Mouse (Mus musculus): ENCODE measurements around the gene Olfr453. TPM values are rescaled to one million over a fixed set of nuclear protein-coding genes. Genes with fewer than 3 reads are reported as not detected.

The Olfr453 gene
- total RNA-seq (2022): not detected

DNA sequence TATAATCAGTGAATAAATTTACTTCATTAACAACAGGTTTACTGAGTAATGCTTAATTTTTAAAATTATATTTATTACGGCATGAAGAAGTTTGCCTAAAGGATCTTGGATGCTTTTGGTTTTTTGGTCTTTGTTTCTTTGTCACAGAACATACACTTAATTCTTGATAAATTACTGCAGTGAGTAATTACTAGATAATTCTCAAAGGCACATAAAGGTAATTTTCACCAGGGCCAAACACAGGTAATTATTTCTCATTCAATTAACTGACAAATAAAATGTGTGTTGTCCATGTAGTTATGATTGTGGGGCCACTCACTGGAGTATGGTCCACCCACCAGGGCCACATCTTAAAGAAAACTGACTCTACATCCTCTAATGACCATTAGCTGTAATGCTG is at the start of gene Olfr453:
Gene Olfr453 (plus strand): TSS at position 301 of the 400 bp plus-strand sequence.
- no peak for DNase-seq (ENCODE audit: low spot score in 2 of 2)

DNA sequence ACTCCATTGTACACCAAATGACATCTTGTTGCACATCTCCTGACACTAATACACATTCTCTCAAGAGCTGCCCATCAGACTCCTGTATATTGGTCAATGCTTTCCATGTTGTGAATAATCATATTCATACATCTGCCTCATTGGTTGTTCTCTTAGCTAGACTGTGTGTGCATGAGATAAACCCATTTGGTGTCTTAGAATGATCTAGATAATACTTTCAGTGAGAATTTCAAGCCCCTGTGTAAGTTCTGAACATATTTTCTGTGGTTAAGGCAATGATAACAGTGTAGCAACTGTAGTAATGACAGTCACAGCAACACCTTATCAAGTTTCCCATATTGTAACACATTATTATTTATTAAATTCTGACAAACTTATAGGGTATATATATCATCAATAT is 49.4 kb upstream of the Olfr453 start:
- DNase-seq (ENCODE audit: low spot score in 2 of 2): no peak

DNA sequence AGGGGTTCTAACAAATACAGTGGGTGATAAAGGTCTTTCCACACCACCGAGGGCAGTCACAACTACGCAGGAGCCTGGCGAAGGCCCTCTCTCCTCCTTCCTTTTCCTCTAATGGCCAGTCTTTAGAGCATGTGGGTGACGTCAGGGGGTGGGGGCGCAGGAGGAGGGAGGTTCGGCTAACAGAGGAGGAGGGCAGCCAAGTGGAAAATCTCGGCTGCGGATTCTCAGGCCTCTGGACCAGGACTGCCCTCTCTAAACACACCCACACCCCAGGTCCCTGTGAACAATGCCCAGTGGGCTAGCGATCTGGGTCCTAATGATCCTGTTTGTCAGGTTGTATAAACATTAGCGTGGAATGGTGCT is 47.0 kb upstream of the Olfr453 start:
- peak; percentile 55 to 72 for DNase-seq (ENCODE audit: low spot score in 2 of 2)

DNA sequence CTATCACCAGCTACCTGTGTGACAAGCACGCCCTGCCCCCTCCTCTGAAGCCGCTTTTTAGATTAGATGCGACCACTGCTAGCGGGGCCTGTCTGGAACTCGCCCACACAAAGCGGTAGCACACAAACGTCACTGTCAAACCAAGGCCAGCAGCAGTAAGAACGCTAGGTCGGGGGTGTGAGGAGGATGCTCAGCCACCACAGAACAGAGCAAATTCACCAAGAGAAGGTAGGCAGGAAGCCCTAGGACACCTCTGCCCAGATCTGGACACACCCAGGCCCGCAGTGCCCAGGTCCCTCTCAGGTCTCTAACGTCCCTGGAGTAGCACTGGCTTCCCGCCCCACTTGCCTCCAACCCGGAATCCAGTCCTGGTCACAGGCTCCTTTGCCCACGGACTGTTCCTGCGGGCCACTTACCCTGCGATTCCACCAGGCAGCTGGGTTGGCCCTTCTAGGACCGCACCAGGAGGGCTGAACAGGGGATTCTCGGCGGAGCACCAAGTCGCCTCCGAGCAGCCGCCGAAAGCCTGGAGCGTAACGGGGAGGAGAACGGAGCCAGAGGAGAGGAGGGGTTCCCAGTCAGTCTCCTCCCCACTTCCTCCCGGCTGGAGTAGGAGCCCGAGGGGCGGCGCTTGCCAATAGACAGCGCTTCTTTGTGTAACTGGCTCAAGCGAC is 46.5 kb upstream of the Olfr453 start:
- DNase-seq (ENCODE audit: low spot score in 2 of 2): peak; percentile 50 to 67

DNA sequence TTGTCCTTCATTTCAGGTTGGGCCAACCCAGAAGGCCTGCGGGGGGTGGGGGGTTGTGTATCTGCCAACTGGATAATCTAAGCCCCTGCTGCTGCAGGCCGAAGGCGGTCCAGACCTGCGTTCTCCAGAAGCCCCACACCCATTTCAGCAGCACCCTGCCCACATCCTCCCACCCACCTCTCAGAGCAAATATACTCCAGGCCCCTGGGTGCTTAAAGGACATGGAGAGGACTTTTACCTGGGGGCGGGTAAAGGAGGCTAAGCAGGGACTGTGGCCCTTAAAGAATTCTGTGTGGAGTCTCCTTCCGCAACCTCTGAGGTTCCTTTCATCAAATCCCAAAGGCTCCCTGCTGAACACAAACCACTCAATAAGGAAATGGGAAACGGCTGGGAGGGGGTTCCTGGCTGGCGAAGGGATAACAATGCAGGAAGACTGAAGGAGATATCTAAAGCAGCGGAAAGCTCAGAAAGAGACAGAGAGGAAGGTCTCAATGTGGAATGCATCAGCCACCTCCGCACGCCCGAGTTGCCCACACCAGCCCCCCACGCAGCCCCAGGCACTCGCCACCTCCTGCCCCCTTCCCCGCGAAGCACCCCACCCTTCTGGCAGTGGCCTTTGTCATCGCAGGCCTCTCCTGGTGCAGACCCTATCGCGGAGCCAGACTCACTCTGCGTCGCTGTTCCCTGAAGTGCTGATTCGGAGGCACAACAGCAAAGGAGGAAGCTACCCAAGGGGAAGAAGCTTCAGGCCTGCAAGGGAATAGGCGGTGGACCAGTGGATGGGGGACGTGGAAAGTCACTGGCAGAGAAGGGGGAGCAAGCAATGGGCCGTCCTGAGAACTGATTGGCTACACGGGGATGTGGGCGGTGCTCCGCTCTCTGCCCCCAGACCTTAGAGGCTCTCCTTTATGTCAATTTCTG is 29.6 kb upstream of the Olfr453 start, which contains the start of gene Tcaf1:
Gene Tcaf1 (minus strand): TSS at position 798 of the 921 bp plus-strand sequence.
- peak; percentile 48 to 67 for DNase-seq (ENCODE audit: low spot score in 2 of 2)

DNA sequence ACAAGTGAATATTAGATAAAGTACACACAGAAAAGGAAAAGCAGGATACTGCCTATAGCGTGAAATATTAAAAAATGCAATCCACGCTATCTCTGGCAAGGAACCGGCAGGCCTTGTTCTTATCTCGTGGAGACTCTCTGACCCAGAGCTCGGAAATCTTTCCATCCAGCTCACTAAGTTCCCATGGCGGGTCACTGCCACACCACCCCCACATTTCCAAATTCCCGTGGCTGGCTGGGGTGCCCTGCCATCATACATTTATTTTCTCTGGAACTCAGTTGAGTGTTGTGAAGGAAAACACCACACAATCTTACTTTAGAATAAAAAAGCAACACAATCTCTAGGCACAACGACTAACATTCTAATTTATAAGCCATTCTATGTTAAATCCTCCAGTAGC is 24.5 kb upstream of the Olfr453 start:
- DNase-seq (ENCODE audit: low spot score in 2 of 2): no peak

DNA sequence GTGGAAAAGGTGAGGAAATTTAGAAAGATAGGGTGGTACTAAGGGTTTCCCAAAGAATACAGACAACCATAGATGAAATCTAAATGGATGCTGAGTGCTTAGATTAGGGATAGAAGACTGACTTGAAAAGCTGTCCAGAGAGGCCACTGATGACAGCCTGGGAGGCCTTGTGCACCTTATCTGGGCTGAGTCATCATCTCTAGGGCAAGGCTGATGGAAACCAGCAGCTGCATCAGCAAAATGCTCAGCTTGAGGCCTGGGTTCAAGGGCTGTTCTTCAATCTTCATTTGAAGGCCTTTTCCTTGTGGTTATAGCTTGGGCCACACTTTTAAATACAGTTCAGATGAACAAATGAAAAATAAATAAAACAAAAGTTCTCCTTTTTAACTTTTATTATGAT is 21.2 kb upstream of the Olfr453 start:
- no peak for DNase-seq (ENCODE audit: low spot score in 2 of 2)

DNA sequence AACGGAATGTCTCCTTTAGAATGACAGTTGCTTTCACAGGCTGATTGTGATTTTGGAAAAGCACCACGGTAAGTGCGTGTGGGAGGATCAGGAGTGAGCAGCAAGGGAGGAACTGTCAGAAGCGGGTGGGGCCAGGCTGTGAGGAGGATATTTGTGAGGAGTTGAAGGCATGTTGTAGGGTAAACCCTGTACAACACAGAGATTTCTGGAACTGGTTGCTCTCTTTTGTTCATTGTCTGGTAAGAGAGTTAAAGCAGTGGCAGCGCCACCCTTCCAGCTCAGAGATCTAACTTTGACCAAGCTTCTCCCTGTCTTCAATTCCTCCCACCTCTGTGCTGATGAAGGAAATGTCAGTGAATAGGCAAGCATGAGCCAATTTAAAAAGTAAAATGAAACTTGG is 3.1 kb downstream of the Olfr453 start:
- DNase-seq (ENCODE audit: low spot score in 2 of 2): no peak

DNA sequence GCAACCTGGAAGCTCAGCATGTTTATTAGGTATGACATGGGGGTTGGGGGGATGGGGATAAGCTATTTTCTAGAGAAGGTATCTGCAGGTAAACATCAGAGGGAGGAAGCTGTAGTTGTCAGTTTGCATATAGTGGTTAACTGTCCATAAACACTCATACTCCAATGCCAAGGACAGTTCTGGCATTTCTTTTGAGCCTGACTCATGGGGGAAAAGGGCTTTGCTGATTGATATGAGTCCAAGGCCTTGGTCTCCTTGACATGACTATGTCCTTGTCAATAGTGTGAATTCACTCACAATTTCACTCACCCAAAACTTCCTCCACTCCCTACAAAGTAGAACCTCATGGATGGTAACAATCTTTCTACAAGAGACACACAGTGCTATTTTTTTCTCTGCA is 8.7 kb downstream of the Olfr453 start:
- no peak for DNase-seq (ENCODE audit: low spot score in 2 of 2)

DNA sequence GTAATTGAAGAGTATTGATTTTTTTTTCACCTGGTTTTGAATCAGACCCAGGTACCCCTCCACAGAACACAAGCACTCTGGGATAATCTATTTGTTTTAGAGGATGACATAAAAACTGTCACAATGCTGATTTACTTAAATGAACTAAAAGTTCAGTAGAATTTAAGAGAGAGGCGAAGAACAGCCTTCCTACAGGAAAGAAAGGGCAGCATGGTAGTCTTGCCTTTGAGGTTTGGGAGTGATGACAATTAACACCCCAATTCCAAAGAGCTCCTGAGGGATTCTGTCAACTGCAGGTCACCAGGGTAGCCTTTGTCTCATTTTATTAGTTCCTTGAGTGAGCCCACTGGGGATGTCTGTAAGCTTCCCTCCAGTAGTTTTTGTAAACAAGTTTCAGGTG is 16.9 kb downstream of the Olfr453 start, which contains the start of gene Olfr38:
Gene Olfr38 (plus strand): TSS at position 301 of the 400 bp plus-strand sequence.
- DNase-seq (ENCODE audit: low spot score in 2 of 2): no peak

DNA sequence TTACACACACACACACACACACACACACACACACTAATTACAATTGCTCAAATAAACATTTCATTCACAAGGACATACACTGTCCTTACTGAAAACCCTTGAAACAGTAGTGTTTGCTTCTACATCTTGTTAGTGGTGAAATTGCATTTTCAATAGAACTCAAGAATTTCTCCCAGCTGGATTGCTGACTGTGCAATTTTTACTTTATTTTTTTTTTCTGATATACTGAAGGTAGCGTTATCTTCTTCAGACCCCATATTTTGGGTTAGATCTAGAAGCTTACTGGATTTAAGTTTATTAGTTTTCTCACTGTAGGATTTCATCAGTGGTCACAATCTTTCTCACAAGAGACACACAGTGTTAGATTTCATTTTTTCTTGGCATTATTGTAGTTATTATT is 37.9 kb downstream of the Olfr453 start:
- DNase-seq (ENCODE audit: low spot score in 2 of 2): no peak

DNA sequence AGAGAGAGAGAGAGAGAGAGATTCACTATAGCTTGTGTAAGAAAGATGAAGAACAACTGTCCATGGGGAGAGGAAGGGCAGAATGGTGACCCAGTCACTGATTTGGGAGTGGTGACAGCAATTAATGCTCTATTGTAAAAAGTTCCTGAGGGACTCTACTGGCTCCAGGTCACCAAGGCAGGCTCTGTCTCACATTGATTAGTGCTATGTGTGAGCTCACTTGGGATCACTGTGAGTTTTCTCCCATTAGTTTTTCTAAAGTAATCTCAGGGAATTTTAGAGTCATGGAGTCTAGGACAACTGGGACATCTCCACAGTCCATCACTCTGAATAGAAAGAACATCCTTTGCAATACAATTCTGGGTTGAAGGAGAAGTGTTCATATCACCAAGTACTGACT is 45.6 kb downstream of the Olfr453 start, which contains the start of gene Olfr452:
Gene Olfr452 (plus strand): TSS at position 301 of the 400 bp plus-strand sequence.
- no peak for DNase-seq (ENCODE audit: low spot score in 2 of 2)

DNA sequence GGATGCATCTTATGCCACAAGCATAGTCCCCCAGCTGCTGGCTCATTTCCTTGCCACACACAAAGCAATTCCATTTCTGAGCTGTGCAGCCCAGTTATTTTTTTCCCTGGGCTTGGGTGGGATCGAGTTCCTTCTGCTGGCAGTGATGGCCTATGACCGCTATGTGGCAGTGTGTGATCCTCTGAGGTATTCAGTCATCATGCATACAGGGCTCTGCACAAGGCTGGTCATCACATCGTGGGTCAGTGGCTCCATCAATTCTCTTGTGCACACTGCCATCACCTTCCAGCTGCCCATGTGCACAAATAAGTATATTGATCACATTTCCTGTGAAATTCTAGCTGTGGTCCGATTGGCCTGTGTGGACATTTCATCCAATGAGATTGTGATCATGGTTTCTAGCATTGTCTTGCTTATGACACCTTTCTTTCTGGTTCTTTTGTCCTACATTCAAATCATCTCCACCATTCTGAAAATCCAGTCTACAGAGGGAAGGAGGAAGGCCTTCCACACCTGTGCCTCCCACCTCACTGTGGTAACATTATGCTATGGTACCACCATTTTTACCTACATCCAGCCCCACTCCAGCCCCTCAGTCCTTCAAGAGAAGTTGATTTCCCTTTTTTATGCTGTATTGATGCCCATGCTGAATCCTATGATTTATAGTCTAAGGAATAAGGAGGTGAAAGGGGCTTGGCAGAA is 51.2 kb downstream of the Olfr453 start:
- no peak for DNase-seq (ENCODE audit: low spot score in 2 of 2)

DNA sequence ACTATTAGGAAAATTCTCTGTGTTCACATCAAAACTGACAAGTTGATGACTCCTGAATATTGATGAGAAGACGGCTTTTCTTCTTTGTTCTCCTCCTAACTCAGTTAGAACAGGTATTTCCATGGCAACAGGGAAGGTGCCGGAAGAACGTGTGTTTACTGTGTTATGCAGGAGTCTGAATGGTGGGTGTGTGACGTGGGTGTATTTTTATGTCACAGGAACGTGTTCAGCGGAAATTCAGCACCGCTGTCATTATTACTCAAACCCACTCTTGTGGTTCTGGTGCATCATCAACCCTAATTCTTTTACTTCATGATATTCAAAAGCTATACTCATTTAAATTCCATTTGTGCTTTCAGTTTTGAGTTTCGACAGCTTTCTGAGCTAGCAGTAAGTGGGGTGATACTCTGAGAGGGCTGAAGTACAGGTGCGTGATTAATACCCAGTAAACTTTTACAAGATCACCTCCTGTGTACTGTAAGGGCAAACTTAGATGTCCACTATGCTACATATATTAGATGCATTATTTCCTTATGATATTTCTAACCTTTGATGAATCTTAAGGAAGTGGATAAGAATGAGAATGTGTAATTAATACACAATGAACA is 51.9 kb downstream of the Olfr453 start:
- no peak for DNase-seq (ENCODE audit: low spot score in 2 of 2)

DNA sequence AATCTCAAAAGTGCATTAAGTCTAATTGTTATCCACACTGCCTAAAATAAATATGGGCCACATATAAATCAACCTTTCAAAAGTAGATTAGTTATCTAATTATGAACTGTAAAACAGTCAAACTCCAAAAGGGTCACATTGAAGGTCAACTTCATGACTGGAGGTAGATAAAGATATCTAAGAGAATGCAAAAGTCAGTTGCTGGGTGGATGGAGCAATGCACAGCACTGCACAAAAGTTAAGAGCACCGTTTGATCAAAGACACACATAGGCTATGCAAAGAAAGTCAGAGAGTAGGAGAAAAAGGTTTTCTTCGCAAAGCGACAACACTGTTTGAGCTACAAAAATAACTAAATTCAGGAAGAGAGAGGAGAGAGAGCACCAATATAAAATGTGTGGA is 55.8 kb downstream of the Olfr453 start:
- no peak for DNase-seq (ENCODE audit: low spot score in 2 of 2)

Other genes with a start within 250 kb of the Olfr453 start
- not detected for gene Olfr455, start 191.8 kb upstream of the Olfr453 start, total RNA-seq (2022)
- gene Tcaf3, start 141.7 kb upstream of the Olfr453 start, total RNA-seq (2022): not detected
- 1 to 10 TPM; 1.2 to 2.0 (median 1.5) TPM for gene Tcaf2, start 94.1 kb upstream of the Olfr453 start, total RNA-seq (2022)
- gene Tcaf1, start 29.3 kb upstream of the Olfr453 start, total RNA-seq (2022): 1 to 10 TPM; 3.9 to 6.3 (median 4.7) TPM
- not detected for gene Olfr38, start 17.0 kb downstream of the Olfr453 start, total RNA-seq (2022)
- gene Olfr452, start 45.7 kb downstream of the Olfr453 start, total RNA-seq (2022): not detected
- not detected for gene Olfr450, start 72.6 kb downstream of the Olfr453 start, total RNA-seq (2022)
- not detected for gene Olfr449, start 95.0 kb downstream of the Olfr453 start, total RNA-seq (2022)
- not detected for gene Olfr448, start 151.1 kb downstream of the Olfr453 start, total RNA-seq (2022)
- gene Olfr447, start 169.5 kb downstream of the Olfr453 start, total RNA-seq (2022): not detected
- gene Olfr446, start 182.0 kb downstream of the Olfr453 start, total RNA-seq (2022): not detected
- not detected for gene Olfr444, start 209.7 kb downstream of the Olfr453 start, total RNA-seq (2022)

Data from gastrocnemius, adult 8-10 months (tissue).